Mouse (Mus musculus): ENCODE measurements at regions not wholly inside any gene's neighbourhood (a gene's known extent, or its start where the extent isn't known, plus 50 kb on each side); places are given as distances from the start of the nearest gene placed in this dataset.

DNA sequence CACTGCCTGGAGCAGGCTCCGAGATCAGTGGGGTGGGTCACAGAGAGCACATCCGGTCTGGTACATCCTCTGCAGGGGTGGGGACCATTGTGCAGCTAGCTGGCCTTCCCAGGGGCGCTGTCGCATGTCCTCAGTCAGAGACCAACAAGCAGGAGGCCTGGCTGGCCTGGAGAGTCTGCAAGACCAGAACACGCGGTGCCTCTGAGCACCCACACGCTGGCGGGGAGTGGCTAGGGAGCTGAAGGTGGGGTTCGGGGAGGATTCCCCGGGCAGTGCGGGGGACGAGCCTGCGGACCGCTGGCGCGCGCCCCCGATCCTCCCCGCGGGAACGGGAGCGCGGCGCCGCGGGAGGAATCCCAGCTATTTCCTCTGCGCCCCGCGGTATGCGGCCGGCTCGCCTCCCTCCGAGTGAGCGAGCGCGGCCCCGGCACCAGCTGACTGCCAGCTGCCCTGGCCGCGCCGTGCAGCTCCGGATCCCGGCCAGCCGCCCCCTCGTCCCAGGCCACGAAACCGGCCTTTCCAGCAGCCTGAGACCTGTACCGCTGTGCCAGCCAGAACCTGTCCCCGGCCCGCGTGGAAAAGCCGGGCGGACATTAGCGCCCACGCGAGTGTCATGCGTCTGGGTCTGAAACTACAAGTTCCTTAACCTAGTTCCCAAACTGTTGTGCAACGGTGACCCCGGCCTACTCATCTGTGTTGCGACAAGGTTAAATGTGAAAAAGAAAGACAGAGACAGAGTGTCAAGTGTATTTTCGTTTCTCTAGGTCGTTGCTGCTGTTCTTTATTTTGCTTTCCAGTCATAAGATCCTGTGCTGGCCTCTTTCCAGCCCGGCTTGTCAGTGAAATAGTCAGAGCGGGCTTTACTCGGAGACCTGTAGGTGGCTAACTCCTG, 61.2 kb downstream of the Pkdcc start:
- peak; percentile 17 for ATAC-seq

DNA sequence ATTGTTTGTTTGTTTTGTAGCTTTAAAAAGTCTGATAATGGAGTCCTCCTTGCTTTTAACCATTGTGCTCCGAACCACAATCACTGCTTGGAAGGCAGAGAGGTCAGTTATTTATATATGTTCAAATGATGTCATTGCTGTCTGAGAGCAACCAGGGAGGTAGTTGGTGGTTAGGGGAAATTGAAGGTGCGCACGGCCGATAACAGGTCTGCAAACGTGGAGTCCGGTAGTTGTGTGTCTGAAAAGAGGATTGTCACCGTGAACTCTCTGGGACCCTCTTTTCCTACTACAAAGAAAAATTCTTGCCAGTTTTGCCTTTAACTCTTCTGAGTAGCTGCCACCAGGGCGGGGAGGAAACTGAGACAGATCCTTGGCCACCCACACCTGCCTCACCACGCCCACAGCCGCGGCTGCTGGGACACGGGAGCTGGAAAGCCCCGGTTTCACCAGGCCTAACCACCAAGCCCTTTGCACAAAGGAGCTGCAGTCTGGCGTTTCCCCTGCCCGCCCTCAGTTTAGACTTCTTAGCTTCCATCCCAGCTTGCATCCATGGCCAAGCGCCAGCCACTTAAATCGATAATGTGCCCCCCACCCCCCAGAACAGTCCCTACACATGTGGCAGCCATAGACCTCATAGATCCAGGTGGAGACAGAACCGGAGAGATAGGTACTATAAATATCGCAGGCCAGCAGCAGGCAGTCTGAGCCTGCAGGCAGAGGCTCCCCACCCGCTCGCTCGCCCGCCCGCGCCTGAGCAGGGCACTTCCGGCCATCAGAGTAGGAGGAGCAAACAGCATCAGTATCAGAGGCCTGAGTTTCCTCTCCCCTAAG, 62.2 kb downstream of the Pkdcc start:
- ATAC-seq, result peak; percentile 74

GRCm38 (mm10) chr17:83277948-83278924, 63.1 kb downstream of the Pkdcc start:
- ATAC-seq, result peak; percentile 50

- ATAC-seq, result no peak
Measured at GRCm38 (mm10) chr17:83283328-83283727, 67.4 kb upstream of the Eml4 start.

- no peak for ATAC-seq
Measured at GRCm38 (mm10) chr17:83287381-83288142, 63.2 kb upstream of the Eml4 start.

DNA sequence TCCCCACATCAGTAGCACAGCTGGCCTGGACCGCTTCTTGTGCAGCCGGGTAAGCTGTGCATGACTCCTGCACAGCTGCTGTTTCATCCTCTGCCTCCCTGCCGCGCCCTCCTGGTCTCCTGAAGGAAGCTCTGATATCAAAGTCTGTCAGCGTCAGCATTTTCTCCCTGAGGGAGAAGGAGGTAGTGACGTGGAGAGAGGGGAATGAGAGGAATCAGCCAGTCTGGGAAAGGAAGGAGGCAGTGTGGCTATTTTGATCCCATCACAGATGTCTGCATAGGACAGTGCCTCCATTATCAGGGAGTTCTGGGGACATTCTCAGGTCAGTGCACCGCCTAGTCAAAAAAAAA, 62.6 kb upstream of the Eml4 start:
- ATAC-seq, result no peak

- no peak for ATAC-seq
Measured at GRCm38 (mm10) chr17:83295526-83296238, 55.0 kb upstream of the Eml4 start.

GRCm38 (mm10) chr17:83297379-83298121, 53.2 kb upstream of the Eml4 start:
- ATAC-seq, result no peak
